Mouse (Mus musculus): ENCODE results near the gene Nfasc. TPM values are rescaled to one million over a fixed set of nuclear protein-coding genes. Genes with fewer than 3 reads are reported as not detected.

Gene Nfasc
- polyA plus RNA-seq, 1 experiment from 2014 or later: 1.4 TPM

GRCm38 (mm10) chr1:132528071-132528470, 213.5 kb downstream of the Nfasc start:
- Histone ChIP-seq H3K4me1 (peaks cover 16% of the 10 kb centered on the region), H3K27me3 (peaks cover 12% of the 10 kb centered on the region), H3K27ac (no peak overlapping the region), H3K9me3 (replicated peaks) (no peaks in the 10 kb centered on the region), H3K36me3 (no peaks in the 10 kb centered on the region), H3K9ac (no peak overlapping the region), H3K4me3 (replicated peaks) (no peak overlapping the region), H3K4me2 (no peak overlapping the region)
- WGBS: 91% methylated on average over 13 of the region's 13 CpGs
- ATAC-seq (replicated peaks; ENCODE audit: low FRiP score): no peak

- Histone ChIP-seq H3K4me2 (no peak overlapping the region), H3K36me3 (no peaks in the 10 kb centered on the region), H3K9ac (no peak overlapping the region), H3K9me3 (replicated peaks) (no peaks in the 10 kb centered on the region), H3K27me3 (peaks cover 3% of the 10 kb centered on the region; the same call in 1 of the 2 replicates), H3K27ac (no peak overlapping the region), H3K4me3 (replicated peaks) (no peak overlapping the region), H3K4me1 (peaks cover 10% of the 10 kb centered on the region)
- 7% methylated on average over 10 of the region's 10 CpGs for WGBS
- no peak for ATAC-seq (replicated peaks; ENCODE audit: low FRiP score)
Observed at GRCm38 (mm10) chr1:132525832-132526231, 215.8 kb downstream of the Nfasc start.

DNA sequence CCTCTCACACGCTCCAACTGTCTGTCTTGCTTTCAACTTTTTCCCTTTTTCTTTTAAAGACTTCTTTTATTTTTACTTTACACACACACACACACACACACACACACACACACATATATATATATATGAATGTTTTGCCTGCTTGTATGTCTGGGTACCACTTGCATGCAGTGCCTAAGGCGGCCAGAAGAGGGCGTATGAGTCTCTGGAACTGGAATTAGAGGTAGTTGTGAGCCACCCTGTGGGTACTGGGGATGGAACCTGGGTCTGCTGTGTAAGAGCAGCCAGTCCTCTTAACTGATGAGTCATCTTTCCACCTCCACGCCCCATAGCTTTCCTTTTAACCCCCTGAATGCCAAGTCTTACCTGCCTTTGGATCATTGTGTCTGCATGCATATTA, 217.7 kb downstream of the Nfasc start:
- no peak overlapping the region for H3K9ac ChIP-seq
- no peaks in the 10 kb centered on the region for H3K36me3 ChIP-seq
- H3K4me3 ChIP-seq (replicated peaks): no peak overlapping the region
- 0 out of 2 replicates have a peak, but pooled peaks cover 3% of the 10 kb centered on the region for H3K27me3 ChIP-seq
- H3K27ac ChIP-seq: no peak overlapping the region
- ATAC-seq (replicated peaks; ENCODE audit: low FRiP score): no peak
- no peaks in the 10 kb centered on the region for H3K9me3 ChIP-seq (replicated peaks)
- 0 out of 2 replicates have a peak, but pooled peaks cover 6% of the 10 kb centered on the region for H3K4me1 ChIP-seq
- WGBS: 38% methylated on average over 4 of the region's 4 CpGs
- no peak overlapping the region for H3K4me2 ChIP-seq

- ATAC-seq (replicated peaks; ENCODE audit: low FRiP score): no peak
- no peak overlapping the region for H3K9ac ChIP-seq
- 83% methylated on average over 8 of the region's 8 CpGs for WGBS
- no peaks in the 10 kb centered on the region for H3K9me3 ChIP-seq (replicated peaks)
- no peaks in the 10 kb centered on the region for H3K36me3 ChIP-seq
- no peak overlapping the region for H3K4me2 ChIP-seq
- H3K27ac ChIP-seq: no peak overlapping the region
- H3K4me1 ChIP-seq: 0 out of 2 replicates have a peak, but pooled peaks cover 6% of the 10 kb centered on the region
- H3K27me3 ChIP-seq: 0 out of 2 replicates have a peak, but pooled peaks cover 3% of the 10 kb centered on the region
- H3K4me3 ChIP-seq (replicated peaks): no peak overlapping the region
Observed at GRCm38 (mm10) chr1:132523048-132523447, 218.5 kb downstream of the Nfasc start.

- Histone ChIP-seq H3K27ac (no peak overlapping the region), H3K4me2 (0 out of 2 replicates have a peak overlapping the region, but pooled peaks have one; percentile 22), H3K4me1 (0 out of 2 replicates have a peak, but pooled peaks cover 2% of the 10 kb centered on the region), H3K4me3 (replicated peaks) (no peak overlapping the region), H3K36me3 (no peaks in the 10 kb centered on the region), H3K9me3 (replicated peaks) (no peaks in the 10 kb centered on the region), H3K27me3 (0 out of 2 replicates have a peak, but pooled peaks cover 3% of the 10 kb centered on the region), H3K9ac (no peak overlapping the region)
- 18% methylated on average over 5 of the region's 6 CpGs for WGBS
- ATAC-seq (replicated peaks; ENCODE audit: low FRiP score): peak; percentile 73
Observed at GRCm38 (mm10) chr1:132520764-132521163, 220.8 kb downstream of the Nfasc start.

GRCm38 (mm10) chr1:132519734-132520133, 221.9 kb downstream of the Nfasc start:
- Histone ChIP-seq H3K27me3 (0 out of 2 replicates have a peak, but pooled peaks cover 3% of the 10 kb centered on the region), H3K9ac (no peak overlapping the region), H3K4me2 (no peak overlapping the region), H3K36me3 (no peaks in the 10 kb centered on the region), H3K27ac (no peak overlapping the region), H3K4me1 (0 out of 2 replicates have a peak, but pooled peaks cover 2% of the 10 kb centered on the region), H3K4me3 (replicated peaks) (no peak overlapping the region), H3K9me3 (replicated peaks) (no peaks in the 10 kb centered on the region)
- 84% methylated on average over 11 of the region's 11 CpGs for WGBS
- ATAC-seq (replicated peaks; ENCODE audit: low FRiP score): no peak

DNA sequence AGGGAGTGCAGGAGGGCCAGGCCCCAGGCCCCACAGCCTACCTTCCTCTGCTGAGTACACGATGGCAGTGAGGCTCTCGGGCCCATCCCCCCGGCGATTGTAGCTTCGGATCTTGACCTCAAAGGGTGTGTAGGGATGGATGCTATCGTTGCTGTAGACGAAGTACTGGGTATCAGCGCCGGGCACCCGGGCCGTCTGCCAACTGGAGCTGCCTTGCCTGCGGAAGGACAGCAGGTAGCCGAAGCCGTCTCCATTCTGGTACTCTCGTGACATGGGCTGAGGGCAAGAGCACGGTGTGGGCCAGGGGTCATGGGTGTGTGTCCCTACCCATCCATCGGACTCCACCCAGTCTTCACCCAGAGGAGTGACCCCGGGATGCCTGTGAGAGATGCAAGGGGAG, 223.0 kb downstream of the Nfasc start:
- H3K36me3 ChIP-seq: no peaks in the 10 kb centered on the region

GRCm38 (mm10) chr1:132516776-132517175, 224.8 kb downstream of the Nfasc start:
- 92% methylated on average over 11 of the region's 11 CpGs for WGBS
- Histone ChIP-seq H3K9me3 (replicated peaks) (no peaks in the 10 kb centered on the region), H3K9ac (no peak overlapping the region), H3K36me3 (no peaks in the 10 kb centered on the region), H3K27ac (no peak overlapping the region), H3K4me2 (no peak overlapping the region), H3K4me3 (replicated peaks) (no peak overlapping the region), H3K4me1 (peaks cover 9% of the 10 kb centered on the region), H3K27me3 (no peaks in the 10 kb centered on the region)
- no peak for ATAC-seq (replicated peaks; ENCODE audit: low FRiP score)

More for the DNA sequence above, 223.0 kb downstream of the Nfasc start:
- Histone ChIP-seq H3K4me1 (peaks cover 5% of the 10 kb centered on the region; the same call in 1 of the 2 replicates), H3K9me3 (replicated peaks) (no peaks in the 10 kb centered on the region), H3K4me2 (no peak overlapping the region), H3K4me3 (replicated peaks) (no peak overlapping the region), H3K27ac (no peak overlapping the region), H3K9ac (no peak overlapping the region), H3K27me3 (no peaks in the 10 kb centered on the region)
- WGBS: 84% methylated on average over 18 of the region's 18 CpGs
- no peak for ATAC-seq (replicated peaks; ENCODE audit: low FRiP score)

DNA sequence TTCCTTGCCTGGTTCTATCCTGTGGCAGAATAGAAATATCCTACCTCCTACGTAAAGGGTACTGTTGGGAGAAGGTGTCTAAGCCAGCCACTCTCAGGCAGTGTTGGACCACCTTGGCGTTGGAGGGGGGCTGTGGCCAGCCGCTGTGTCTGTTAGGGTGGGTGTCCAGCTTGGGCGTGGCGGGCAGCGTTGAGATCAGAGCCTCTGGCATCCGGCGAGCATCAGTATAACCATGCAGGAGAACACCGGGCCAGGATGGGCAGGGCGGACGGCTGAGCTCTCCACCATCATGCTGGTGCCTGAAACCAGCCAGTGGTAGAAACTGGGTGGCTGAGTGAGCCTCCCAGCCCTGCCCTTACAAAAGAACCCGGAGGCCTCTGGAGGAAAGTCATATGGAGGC, 226.3 kb downstream of the Nfasc start:
- H3K4me2 ChIP-seq: no peak overlapping the region
- H3K4me3 ChIP-seq (replicated peaks): no peak overlapping the region
- WGBS: 93% methylated on average over 12 of the region's 12 CpGs
- H3K27ac ChIP-seq: no peak overlapping the region
- H3K9ac ChIP-seq: no peak overlapping the region
- no peaks in the 10 kb centered on the region for H3K27me3 ChIP-seq
- H3K36me3 ChIP-seq: no peaks in the 10 kb centered on the region
- H3K4me1 ChIP-seq: peaks cover 18% of the 10 kb centered on the region
- no peak for ATAC-seq (replicated peaks; ENCODE audit: low FRiP score)
- H3K9me3 ChIP-seq (replicated peaks): no peaks in the 10 kb centered on the region

Other genes starting within 250 kb of the Nfasc start
- gene Tmem81, start 235.6 kb downstream of the Nfasc start, polyA plus RNA-seq (2015; fragmentation: Nextera tagmentation; extraction: Ambion mirVana): 1.5 and 1.6 TPM in 2 replicates
- 0.30 and 0.82 TPM in 2 replicates for gene Cntn2, start 198.5 kb downstream of the Nfasc start, polyA plus RNA-seq (2015; fragmentation: Nextera tagmentation; extraction: Ambion mirVana)
- 4.2 and 6.9 TPM in 2 replicates for gene Lrrn2, start 138.5 kb upstream of the Nfasc start, polyA plus RNA-seq (2015; fragmentation: Nextera tagmentation; extraction: Ambion mirVana)